Mouse (Mus musculus): Measurements from ENCODE around the gene Zcchc7.

Gene Zcchc7

GRCm38 (mm10) chr4:44965175-44965574 lies 209.5 kb downstream of the Zcchc7 start:
- DNase-seq (ENCODE audit: extremely low read depth, low read depth): no peak

- DNase-seq (ENCODE audit: extremely low read depth, low read depth): no peak
These were observed 210.1 kb downstream of the Zcchc7 start for GRCm38 (mm10) chr4:44965736-44966135.

- DNase-seq (ENCODE audit: extremely low read depth, low read depth): no peak
These were observed 211.7 kb downstream of the Zcchc7 start for GRCm38 (mm10) chr4:44967402-44967801.

- no peak for DNase-seq (ENCODE audit: extremely low read depth, low read depth)
These were observed 214.4 kb downstream of the Zcchc7 start for GRCm38 (mm10) chr4:44970056-44970455.

GRCm38 (mm10) chr4:44970612-44971110 lies 215.0 kb downstream of the Zcchc7 start:
- DNase-seq (ENCODE audit: extremely low read depth, low read depth): peak; percentile 51

- peak; percentile 77 for DNase-seq (ENCODE audit: extremely low read depth, low read depth)
These were observed 217.8 kb downstream of the Zcchc7 start for GRCm38 (mm10) chr4:44973450-44973849.

GRCm38 (mm10) chr4:44973871-44974270 lies 218.2 kb downstream of the Zcchc7 start:
- DNase-seq (ENCODE audit: extremely low read depth, low read depth): no peak

GRCm38 (mm10) chr4:44974331-44974730 lies 218.7 kb downstream of the Zcchc7 start:
- no peak for DNase-seq (ENCODE audit: extremely low read depth, low read depth)

- no peak for DNase-seq (ENCODE audit: extremely low read depth, low read depth)
These were observed 220.4 kb downstream of the Zcchc7 start for GRCm38 (mm10) chr4:44976026-44976615.

- DNase-seq (ENCODE audit: extremely low read depth, low read depth): peak; percentile 14
These were observed 221.4 kb downstream of the Zcchc7 start for GRCm38 (mm10) chr4:44976921-44977710.

GRCm38 (mm10) chr4:44978175-44978574 lies 222.5 kb downstream of the Zcchc7 start:
- DNase-seq (ENCODE audit: extremely low read depth, low read depth): no peak

- no peak for DNase-seq (ENCODE audit: extremely low read depth, low read depth)
These were observed 224.2 kb downstream of the Zcchc7 start for GRCm38 (mm10) chr4:44979794-44980338.

- DNase-seq (ENCODE audit: extremely low read depth, low read depth): peak; percentile 60
These were observed 225.8 kb downstream of the Zcchc7 start, which contains the start of gene Grhpr for GRCm38 (mm10) chr4:44981280-44981973. TSS of gene Grhpr (plus strand) at chr4:44981395.

Measured in MEL-GATA-1-ER (cell line).